Mouse (Mus musculus) large intestine, adult 2 months (tissue): ENCODE results near the gene Gm17720. TPM values are rescaled to one million over a fixed set of nuclear protein-coding genes. Genes with fewer than 3 reads are reported as not detected.
"Not testable (repeated sequence)": the region's sequence is repeated elsewhere in the genome, so short reads cannot be mapped to it uniquely, and the experiment has no call there.

Source experiments
- DNase-seq: peaks from one replicate; pipeline ENCODE4 v3.0.0-alpha.2; 2012; ENCODE audit warnings: low read depth, low spot score
- WGBS: fragments of 180-500 bp; shearing (Covaris S2); methylation state at CpG from one replicate; pipeline ENCODE4 v1.1.7; 2018; 5-methylcytosine and 5-hydroxymethylcytosine counted together
- polyA plus RNA-seq: library from polyadenylated mRNA; depleted of rRNA; stranded (reverse); fragments of >200 nt; gene quantifications from 2 replicates; pipeline ENCODE4 v1.2.3, GENCODE M21; 2012; rRNA removed

Gm17720 gene
- polyA plus RNA-seq, 1 experiment: not detected

- 29% methylated on average over 6 of the region's 6 CpGs for WGBS
- DNase-seq: no peak
These were observed 51.3 kb downstream of the Gm17720 start for GRCm38 (mm10) chr8:110051208-110051607.

GRCm38 (mm10) chr8:110040509-110040908, 62.0 kb downstream of the Gm17720 start:
- 47% methylated on average over 4 of the region's 4 CpGs for WGBS

GRCm38 (mm10) chr8:110039659-110040058, 62.9 kb downstream of the Gm17720 start, which contains the start of gene Chst4:
Gene Chst4 (minus strand): TSS chr8:110039740.
- DNase-seq: no peak
- WGBS: 30% methylated on average over 5 of the region's 5 CpGs

More at GRCm38 (mm10) chr8:110040509-110040908, 62.0 kb downstream of the Gm17720 start:
- DNase-seq: no peak

- DNase-seq: no peak
- 14% methylated on average over 7 of the region's 7 CpGs for WGBS
These were observed 63.3 kb downstream of the Gm17720 start for GRCm38 (mm10) chr8:110039216-110039615.

- 21% methylated on average over 2 of the region's 2 CpGs for WGBS
These were observed 66.4 kb downstream of the Gm17720 start for GRCm38 (mm10) chr8:110036156-110036555.

GRCm38 (mm10) chr8:110034331-110034730, 68.2 kb downstream of the Gm17720 start:
- no peak for DNase-seq
- WGBS: 62% methylated on average over 4 of the region's 4 CpGs

More at GRCm38 (mm10) chr8:110036156-110036555, 66.4 kb downstream of the Gm17720 start:
- DNase-seq: no peak

- WGBS: 42% methylated on average over 8 of the region's 8 CpGs
- DNase-seq: not testable (repeated sequence)
These were observed 68.8 kb downstream of the Gm17720 start for GRCm38 (mm10) chr8:110033771-110034170.

Other genes with a start within 250 kb of the Gm17720 start
- 10.4 and 24.2 TPM in 2 replicates for gene Phlpp2, start 234.2 kb downstream of the Gm17720 start, polyA plus RNA-seq
- gene Marveld3, start 140.6 kb downstream of the Gm17720 start, polyA plus RNA-seq: 26.9 and 29.0 TPM in 2 replicates
- 0.77 and 18.1 TPM in 2 replicates for gene Tat, start 112.3 kb downstream of the Gm17720 start, polyA plus RNA-seq
- 30.7 and 50.1 TPM in 2 replicates for gene Chst4, start 63.0 kb downstream of the Gm17720 start, polyA plus RNA-seq
- 0.95 and 1.0 TPM in 2 replicates for gene Zfp612, start 23.0 kb downstream of the Gm17720 start, polyA plus RNA-seq
- gene Gm21964, start 1.5 kb downstream of the Gm17720 start, polyA plus RNA-seq: not detected in 2 replicates
- 4.9 and 5.2 TPM in 2 replicates for gene Calb2, start 65.5 kb upstream of the Gm17720 start, polyA plus RNA-seq
- gene Cmtr2, start 112.9 kb upstream of the Gm17720 start, polyA plus RNA-seq: 3.6 and 3.9 TPM in 2 replicates
- gene Hydin, start 164.2 kb upstream of the Gm17720 start, polyA plus RNA-seq: not detected in 2 replicates